Mouse (Mus musculus): ENCODE measurements around the gene Gtdc1.

GRCm38 (mm10) chr2:44791840-44792239 lies 135.6 kb downstream of the Gtdc1 start:
- TF ChIP-seq EP300 (IDR thresholded peaks at IDR 0.05; ENCODE audit: low read depth), result no peak
- no peak for TF ChIP-seq CTCF (IDR thresholded peaks at IDR 0.05; ENCODE audit: low read depth)

Measured in heart, postnatal 0 days (tissue).